Mouse (Mus musculus) kidney, embryonic 16.5 days (tissue): ENCODE data around the gene Espl1. TPM values are rescaled to one million over a fixed set of nuclear protein-coding genes. Genes with fewer than 3 reads are reported as not detected.
"Not testable (repeated sequence)": the region's sequence is repeated elsewhere in the genome, so short reads cannot be mapped to it uniquely, and the experiment has no call there.

Source experiments
- ATAC-seq: fragments of 200-750 bp; cut with Nextera tagmentation; 2 replicates; pipeline ENCODE4 v1.8.0; 2017; ENCODE audit warnings: moderate TSS enrichment; ENCODE audit not compliant: low FRiP score, low TSS enrichment
- H3K27ac ChIP-seq: fragments of 300-500 bp; sonication (generic); 2 replicates; pipeline ENCODE4 v1.5.1; 2014; ENCODE audit warnings: low read length
- H3K27me3 ChIP-seq: fragments of 300-500 bp; sonication (generic); 2 replicates; pipeline ENCODE4 v1.6.1; 2014; ENCODE audit warnings: low read length, control low read depth, mixed read lengths; ENCODE audit not compliant: insufficient read depth
- H3K36me3 ChIP-seq: fragments of 300-500 bp; sonication (generic); 2 replicates; pipeline ENCODE4 v1.6.1; 2014; ENCODE audit warnings: low read length, control low read depth, mixed read lengths; ENCODE audit not compliant: insufficient read depth
- H3K4me1 ChIP-seq: fragments of 300-500 bp; sonication (generic); 2 replicates; pipeline ENCODE4 v1.6.1; 2014; ENCODE audit warnings: low read length, control low read depth, mixed read lengths; ENCODE audit not compliant: insufficient read depth
- H3K4me2 ChIP-seq: fragments of 300-500 bp; sonication (generic); replicated peaks from 2 replicates; pipeline ENCODE4 v1.6.1; 2014; ENCODE audit warnings: low read depth, low read length
- H3K4me3 ChIP-seq: fragments of 300-500 bp; sonication (generic); 2 replicates; pipeline ENCODE4 v1.5.1; 2014; ENCODE audit warnings: mild to moderate bottlenecking, low read length
- H3K9ac ChIP-seq: fragments of 300-500 bp; sonication (generic); replicated peaks from 2 replicates; pipeline ENCODE4 v1.6.1; 2014; ENCODE audit warnings: low read length
- H3K9me3 ChIP-seq: fragments of 300-500 bp; sonication (generic); 2 replicates; pipeline ENCODE4 v1.6.1; 2016; ENCODE audit warnings: low read length, control low read depth
- whole genome bisulfite sequencing: fragments of 180-500 bp; shearing (Covaris S2); extraction: QIAGEN DNeasy Blood & Tissue Kit; methylation state at CpG from one replicate; pipeline ENCODE4 v1.1.7; 2014; 5-methylcytosine and 5-hydroxymethylcytosine counted together
- polyA plus RNA-seq: library from polyadenylated mRNA; unstranded; fragments of >200 nt; fragmentation: Nextera tagmentation; extraction: Ambion mirVana; gene quantifications from 2 replicates; pipeline ENCODE4 v1.2.1, GENCODE M21; 2015

Espl1 gene
- polyA plus RNA-seq, 1 experiment from 2014 or later: 33.6 TPM

GRCm38 (mm10) chr15:102326892-102327291, 30.8 kb downstream of the Espl1 start:
- peaks cover 36% of the 10 kb centered on the region for H3K36me3 ChIP-seq
- H3K4me1 ChIP-seq: peaks cover 17% of the 10 kb centered on the region
- no peak for ATAC-seq
- H3K9ac ChIP-seq: peak overlapping the region; percentile 92
- peak overlapping the region; percentile 75 for H3K4me2 ChIP-seq
- H3K9me3 ChIP-seq: no peaks in the 10 kb centered on the region
- no peaks in the 10 kb centered on the region for H3K27me3 ChIP-seq
- peak overlapping the region; percentile 78 for H3K4me3 ChIP-seq
- H3K27ac ChIP-seq: peak overlapping the region; percentile 82; the same call in 1 of the 2 replicates
- WGBS: 54% methylated on average over 8 of the region's 8 CpGs

- no peaks in the 10 kb centered on the region for H3K9me3 ChIP-seq
- H3K4me2 ChIP-seq: peak within 1 kb of the TSS; percentile 86
- peak within 1 kb of the TSS; percentile 80 for H3K27ac ChIP-seq
- H3K4me3 ChIP-seq: peak within 1 kb of the TSS; percentile 73
- WGBS: under 1% methylated on average over 30 of the region's 30 CpGs
- H3K27me3 ChIP-seq: no peaks in the 10 kb centered on the region
- peak within 1 kb of the TSS; percentile 72 for H3K9ac ChIP-seq
- peaks cover 42% of the 10 kb centered on the region for H3K36me3 ChIP-seq
- peak; percentile 91 for ATAC-seq
- H3K4me1 ChIP-seq: peaks cover 29% of the 10 kb centered on the region
These were observed 35.5 kb downstream of the Espl1 start, which contains the start of gene Myg1 for GRCm38 (mm10) chr15:102331610-102332015. Gene Myg1 (plus strand): TSS chr15:102331709.

- Histone ChIP-seq H3K4me3 (no peak overlapping the region), H3K9me3 (no peaks in the 10 kb centered on the region), H3K36me3 (peaks cover 58% of the 10 kb centered on the region), H3K4me2 (no peak overlapping the region), H3K9ac (no peak overlapping the region), H3K27ac (no peak overlapping the region), H3K27me3 (no peaks in the 10 kb centered on the region), H3K4me1 (peaks cover 20% of the 10 kb centered on the region)
- 86% methylated on average over 8 of the region's 8 CpGs for WGBS
- ATAC-seq: no peak
These were observed 39.2 kb downstream of the Espl1 start for GRCm38 (mm10) chr15:102335254-102335653.

GRCm38 (mm10) chr15:102335925-102336324, 39.9 kb downstream of the Espl1 start:
- H3K9ac ChIP-seq, H3K27ac ChIP-seq, H3K4me2 ChIP-seq, H3K9me3 ChIP-seq, H3K27me3 ChIP-seq, H3K4me3 ChIP-seq, ATAC-seq: not testable (repeated sequence)
- H3K36me3 ChIP-seq: peaks cover 54% of the 10 kb centered on the region
- peaks cover 20% of the 10 kb centered on the region for H3K4me1 ChIP-seq
- WGBS: 93% methylated on average over 5 of the region's 5 CpGs

- no peak overlapping the region for H3K9ac ChIP-seq
- no peak overlapping the region for H3K4me2 ChIP-seq
- peaks cover 54% of the 10 kb centered on the region for H3K36me3 ChIP-seq
- H3K4me3 ChIP-seq: no peak overlapping the region
- ATAC-seq: no peak
- H3K27ac ChIP-seq: no peak overlapping the region
- no peaks in the 10 kb centered on the region for H3K27me3 ChIP-seq
- 88% methylated on average over 4 of the region's 4 CpGs for WGBS
- H3K4me1 ChIP-seq: peaks cover 15% of the 10 kb centered on the region
- no peaks in the 10 kb centered on the region for H3K9me3 ChIP-seq
These were observed 40.9 kb downstream of the Espl1 start for GRCm38 (mm10) chr15:102336946-102337345.

- no peak for ATAC-seq
- Histone ChIP-seq H3K27me3 (no peaks in the 10 kb centered on the region), H3K9me3 (no peaks in the 10 kb centered on the region), H3K9ac (no peak overlapping the region), H3K4me2 (no peak overlapping the region), H3K4me3 (no peak overlapping the region), H3K4me1 (no peaks in the 10 kb centered on the region), H3K36me3 (peaks cover 46% of the 10 kb centered on the region), H3K27ac (no peak overlapping the region)
- WGBS: 67% methylated on average over 5 of the region's 5 CpGs
These were observed 43.5 kb downstream of the Espl1 start for GRCm38 (mm10) chr15:102339612-102340011.

GRCm38 (mm10) chr15:102341580-102341979, 45.5 kb downstream of the Espl1 start:
- ATAC-seq: no peak
- WGBS: 10% methylated on average over 1 of the region's 1 CpGs
- Histone ChIP-seq H3K4me3 (no peak overlapping the region), H3K36me3 (peaks cover 51% of the 10 kb centered on the region), H3K9me3 (no peaks in the 10 kb centered on the region), H3K9ac (no peak overlapping the region), H3K4me2 (no peak overlapping the region), H3K27me3 (no peaks in the 10 kb centered on the region), H3K4me1 (no peaks in the 10 kb centered on the region), H3K27ac (no peak overlapping the region)

GRCm38 (mm10) chr15:102344490-102344889, 48.4 kb downstream of the Espl1 start:
- H3K9ac ChIP-seq: no peak overlapping the region
- peaks cover under 1% of the 10 kb centered on the region for H3K4me1 ChIP-seq
- H3K4me2 ChIP-seq: no peak overlapping the region
- no peaks in the 10 kb centered on the region for H3K9me3 ChIP-seq
- no peak overlapping the region for H3K27ac ChIP-seq
- H3K27me3 ChIP-seq: no peaks in the 10 kb centered on the region
- no peak for ATAC-seq
- WGBS: 96% methylated on average over 3 of the region's 3 CpGs
- no peak overlapping the region for H3K4me3 ChIP-seq
- H3K36me3 ChIP-seq: peaks cover 33% of the 10 kb centered on the region

- H3K4me1 ChIP-seq: peaks cover 7% of the 10 kb centered on the region
- H3K27me3 ChIP-seq: no peaks in the 10 kb centered on the region
- H3K4me2 ChIP-seq: no peak overlapping the region
- no peak overlapping the region for H3K27ac ChIP-seq
- no peak for ATAC-seq
- WGBS: 62% methylated on average over 4 of the region's 4 CpGs
- H3K9me3 ChIP-seq: no peaks in the 10 kb centered on the region
- no peak overlapping the region for H3K4me3 ChIP-seq
- H3K36me3 ChIP-seq: peaks cover 27% of the 10 kb centered on the region
- H3K9ac ChIP-seq: no peak overlapping the region
These were observed 50.4 kb downstream of the Espl1 start for GRCm38 (mm10) chr15:102346444-102346843.

GRCm38 (mm10) chr15:102350138-102350941, 54.3 kb downstream of the Espl1 start, which contains the start of gene Aaas:
Gene Aaas (minus strand): TSS chr15:102350771.
- Histone ChIP-seq H3K27me3 (no peaks in the 10 kb centered on the region), H3K9ac (peak within 1 kb of the TSS; percentile 95), H3K4me1 (peaks cover 7% of the 10 kb centered on the region), H3K27ac (peak within 1 kb of the TSS; percentile 76), H3K36me3 (peaks cover 17% of the 10 kb centered on the region), H3K4me3 (peak within 1 kb of the TSS; percentile 95), H3K4me2 (peak within 1 kb of the TSS; percentile 90), H3K9me3 (no peaks in the 10 kb centered on the region)
- peak; percentile 87 for ATAC-seq
- under 1% methylated on average over 56 of the region's 56 CpGs for WGBS
